Mouse (Mus musculus) spleen, postnatal 4 days (tissue): Measurements from ENCODE around the gene Olig3.

Experiments used
- DNase-seq, 2 experiments: peaks; one replicate each; pipeline ENCODE4 v3.0.0; 2022; ENCODE audit warnings: low spot score in 2 of 2

Olig3 gene

DNA sequence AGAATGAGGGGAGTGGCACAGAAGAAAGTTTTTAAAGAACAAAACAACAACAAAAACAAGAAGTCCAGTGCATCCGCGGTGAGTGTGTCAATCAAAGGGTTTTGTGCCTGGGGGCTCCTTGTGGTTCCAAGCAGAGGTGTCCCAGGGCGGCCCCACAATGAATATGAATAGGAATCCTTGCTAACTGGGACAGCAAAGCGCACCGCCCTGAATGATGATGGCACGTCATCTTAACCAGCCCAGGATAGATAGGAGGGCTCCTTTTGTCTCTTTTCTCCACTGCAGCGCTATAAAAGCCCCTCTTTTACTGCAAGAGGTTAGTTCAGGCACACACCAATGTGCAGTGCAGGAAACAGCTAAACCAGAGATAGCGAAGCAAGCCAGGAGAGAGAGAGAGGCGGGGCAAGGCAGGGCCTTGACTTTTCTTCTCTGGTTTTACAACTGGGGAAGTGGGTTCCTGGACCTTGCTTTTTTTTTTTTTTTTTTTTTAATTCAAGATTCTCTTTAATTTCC, at the start of gene Olig3:
Olig3 (plus strand) TSS at position 463 of the 513 bp plus-strand sequence.
- DNase-seq: peak in 1 of 2 experiments; percentile 44

DNA sequence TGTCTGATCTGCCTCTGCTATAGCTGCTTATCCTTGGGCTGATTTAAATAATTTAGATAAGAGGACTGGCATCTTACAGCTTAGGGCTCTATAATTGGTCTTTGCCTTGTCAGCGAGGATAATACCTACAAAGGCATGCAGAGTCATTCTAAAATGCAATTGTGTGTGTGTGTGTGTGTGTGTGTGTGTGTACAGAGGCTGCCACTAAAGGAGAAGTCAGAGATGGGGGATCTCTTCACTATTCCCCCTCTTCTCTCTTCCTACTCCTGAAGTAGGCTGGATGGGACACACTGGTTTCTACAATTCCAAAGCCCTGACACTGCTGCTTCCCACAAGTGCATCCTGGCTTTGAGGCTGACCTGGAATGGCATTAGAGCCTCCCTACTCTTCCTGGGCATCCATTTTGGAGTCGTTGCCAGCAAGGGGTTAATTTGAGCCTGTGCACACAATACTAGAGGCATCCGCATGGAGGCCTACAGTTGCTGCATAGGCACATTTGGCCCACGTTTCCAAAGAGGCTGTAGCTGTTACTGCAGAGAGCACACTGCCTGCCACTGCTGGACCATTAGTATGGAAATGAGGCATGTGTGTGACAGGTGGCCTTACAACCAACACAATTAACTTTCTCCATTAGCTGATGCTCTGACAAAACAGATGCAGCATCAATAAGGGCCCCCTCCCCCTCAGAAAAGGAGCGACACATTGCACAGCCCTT, 46.5 kb upstream of the Olig3 start:
- no peak for DNase-seq

- DNase-seq: no peak
Observed at GRCm38 (mm10) chr10:19310471-19310870, 45.9 kb upstream of the Olig3 start.

GRCm38 (mm10) chr10:19317962-19318812, 38.1 kb upstream of the Olig3 start:
- no peak for DNase-seq

- no peak for DNase-seq
Observed at GRCm38 (mm10) chr10:19321781-19322180, 34.6 kb upstream of the Olig3 start.

- no peak for DNase-seq
Observed at GRCm38 (mm10) chr10:19329191-19329777, 27.0 kb upstream of the Olig3 start.

DNA sequence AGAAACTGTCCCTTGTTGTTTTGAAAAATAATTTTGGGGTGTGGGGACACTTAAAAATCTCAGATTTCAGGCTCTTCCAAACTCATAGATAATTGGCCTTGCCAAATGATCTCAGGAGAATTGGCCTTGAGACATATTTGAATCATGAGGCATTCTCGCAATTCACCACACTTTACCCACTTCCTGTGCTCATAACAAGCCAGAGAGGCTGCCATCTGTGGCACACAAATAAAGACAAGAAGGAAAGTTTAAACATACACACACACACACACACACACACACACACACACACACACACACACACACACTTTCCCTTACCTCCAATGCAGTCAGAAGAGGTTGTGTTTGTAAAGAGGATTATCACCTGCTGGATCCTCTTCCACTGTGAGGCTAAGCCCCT, 22.9 kb upstream of the Olig3 start:
- no peak for DNase-seq

DNA sequence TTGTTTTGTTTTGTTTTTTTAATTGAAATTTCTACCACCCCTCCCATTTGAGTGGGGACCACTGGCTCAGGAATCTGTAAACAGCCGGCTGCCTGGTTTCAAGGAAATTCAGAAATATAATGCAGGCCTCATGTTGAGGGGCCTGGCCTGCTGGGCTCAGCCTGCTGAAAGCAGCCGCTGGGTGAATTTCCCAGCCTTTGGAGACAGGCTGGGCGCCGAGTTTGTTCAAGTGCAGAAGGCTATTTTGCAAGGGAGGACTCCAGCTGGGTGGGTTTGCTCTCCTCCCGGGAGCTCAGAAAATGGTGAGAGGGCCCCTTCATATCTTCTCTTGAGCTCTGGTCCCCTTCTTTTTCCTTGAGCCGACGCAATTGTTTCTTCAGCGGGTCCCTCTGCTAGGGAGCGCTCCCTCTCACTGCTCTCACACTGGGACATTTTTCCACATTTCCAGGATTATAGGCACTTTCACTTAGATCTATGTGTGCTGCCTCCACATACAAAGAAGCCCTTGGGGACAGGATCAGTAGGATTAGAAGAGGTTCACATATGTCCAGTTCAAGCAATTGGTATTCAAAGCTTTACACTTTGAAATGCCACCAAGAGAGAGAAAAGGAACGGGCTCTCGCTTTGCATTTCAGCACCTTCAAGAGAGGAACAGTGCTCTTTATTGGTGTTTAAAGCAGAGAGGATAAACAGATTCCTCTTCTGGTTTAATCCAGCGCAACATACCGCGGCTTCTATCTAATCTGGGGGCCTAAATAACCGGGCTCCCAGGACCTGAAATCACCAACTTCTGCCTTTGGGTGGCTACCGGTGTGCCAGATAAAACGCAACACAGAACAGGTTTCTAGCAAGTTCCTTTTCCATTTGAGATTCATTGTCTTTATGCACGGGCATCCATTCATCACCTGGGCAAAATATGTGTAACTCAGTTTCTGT, 17.4 kb upstream of the Olig3 start:
- DNase-seq: peak in 1 of 2 experiments; percentile 47

DNA sequence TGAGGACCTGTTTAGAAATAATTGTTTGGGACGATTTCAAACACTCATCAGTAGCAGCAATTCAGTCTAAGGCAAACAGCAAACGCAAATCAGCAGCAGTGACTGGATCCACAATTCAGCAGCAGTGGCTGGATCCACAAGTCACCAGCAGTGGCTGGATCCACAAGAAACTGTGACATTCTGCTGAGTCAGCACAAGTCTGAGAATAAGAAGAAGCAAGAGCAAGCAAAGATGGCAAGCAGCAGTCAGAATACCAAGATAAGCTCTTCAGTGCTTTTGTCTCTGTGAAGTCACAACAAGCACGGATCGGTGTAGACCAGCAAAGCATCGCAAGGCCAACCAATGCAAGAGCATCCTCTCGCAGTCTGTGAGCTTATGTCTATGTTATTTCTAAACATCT, 12.3 kb upstream of the Olig3 start:
- peak in 1 of 2 experiments; percentile 23 for DNase-seq

DNA sequence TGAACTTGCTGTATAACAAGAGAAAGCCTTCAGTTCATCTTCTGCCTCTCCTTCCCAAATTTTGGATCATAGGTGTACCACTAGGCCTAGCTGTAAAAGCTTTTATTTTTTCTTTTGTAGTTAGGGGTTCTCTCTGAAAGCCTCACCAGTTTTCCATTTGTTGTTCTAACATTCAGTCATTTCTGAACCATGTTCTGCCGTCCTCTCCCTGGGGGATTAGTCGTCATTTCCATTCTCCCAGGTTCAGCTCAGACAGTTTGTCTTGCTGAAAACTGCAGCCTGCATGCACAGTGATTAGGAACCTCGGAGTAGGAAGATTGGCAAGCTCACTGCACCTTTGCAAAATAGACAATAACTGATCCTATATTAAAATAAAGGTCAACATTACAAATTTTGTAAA, 7.0 kb upstream of the Olig3 start:
- peak in 1 of 2 experiments; percentile 32 for DNase-seq

DNA sequence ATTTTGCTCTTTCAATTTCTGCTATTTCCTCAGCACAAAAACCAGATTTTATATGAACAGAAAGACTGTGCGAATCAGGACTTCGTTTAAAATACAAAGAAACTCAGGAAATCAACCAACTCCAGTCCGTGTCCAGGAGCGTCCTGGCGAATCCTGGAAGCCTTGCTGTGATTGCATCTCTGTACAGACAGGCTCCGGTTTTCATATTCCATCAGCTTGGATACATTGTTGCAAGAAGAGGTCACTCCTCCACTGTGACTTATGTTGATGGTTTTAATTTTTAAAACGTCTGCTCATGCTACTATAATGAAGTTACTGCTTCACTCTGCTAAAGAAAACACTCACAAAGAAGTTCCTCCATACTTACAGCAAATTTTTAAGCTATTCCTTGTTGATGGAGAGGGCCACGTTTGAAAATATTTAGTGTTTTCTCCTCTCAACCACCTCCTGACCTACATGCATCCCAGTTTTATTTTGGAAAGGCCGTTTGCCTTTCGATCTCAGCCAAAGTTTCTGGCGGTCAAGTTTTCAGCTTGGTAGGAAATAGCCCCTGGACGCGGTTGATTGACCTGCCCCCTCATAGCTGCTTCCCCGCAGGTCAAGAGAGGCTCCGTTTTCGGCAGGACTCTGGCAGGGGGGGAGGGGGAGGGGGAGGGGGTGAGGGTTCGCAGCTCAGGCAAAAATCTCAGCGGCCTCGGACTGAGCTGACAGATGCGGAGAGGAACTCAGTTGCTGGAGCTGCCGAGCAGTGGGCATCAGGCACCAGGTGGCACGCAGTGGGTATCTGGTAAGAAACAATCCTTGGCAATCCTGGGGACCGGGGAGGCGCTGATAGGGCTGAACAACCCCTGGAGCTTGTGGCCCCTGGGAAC, 4.1 kb upstream of the Olig3 start:
- no peak for DNase-seq

GRCm38 (mm10) chr10:19352878-19353301, 3.4 kb upstream of the Olig3 start:
- peak in 1 of 2 experiments; percentile 58 for DNase-seq

- DNase-seq: peak in 1 of 2 experiments; percentile 49
Observed at GRCm38 (mm10) chr10:19353631-19354030, 2.7 kb upstream of the Olig3 start.

DNA sequence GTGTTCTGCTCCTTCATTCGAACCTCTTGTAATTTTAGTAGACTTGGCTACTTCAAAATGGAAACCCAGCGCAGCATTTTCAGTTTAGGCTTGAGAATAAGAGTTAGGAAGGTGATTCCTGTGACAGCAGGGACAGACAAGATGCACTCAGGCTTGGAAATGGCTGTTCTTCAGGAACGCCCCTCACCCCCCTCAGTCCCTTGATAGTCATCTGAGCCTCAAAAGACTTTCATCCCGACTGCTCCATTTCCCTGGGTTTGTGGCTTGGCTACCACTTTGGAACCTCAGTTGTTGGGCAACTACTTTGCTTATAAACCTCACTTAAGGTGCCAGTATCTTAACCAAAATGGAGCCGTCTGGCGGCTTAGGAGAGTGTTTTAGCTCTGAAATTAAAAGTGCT, 2.2 kb upstream of the Olig3 start:
- peak in 1 of 2 experiments; percentile 38 for DNase-seq

- DNase-seq: peak in 1 of 2 experiments; percentile 49
Observed at GRCm38 (mm10) chr10:19355076-19355475, 1.3 kb upstream of the Olig3 start.

- DNase-seq: peak in 1 of 2 experiments; percentile 64
Observed at GRCm38 (mm10) chr10:19356720-19357641, 648 bp downstream of the Olig3 start.

- peak in 1 of 2 experiments; percentile 13 for DNase-seq
Observed at GRCm38 (mm10) chr10:19357848-19358247, 1.5 kb downstream of the Olig3 start.

DNA sequence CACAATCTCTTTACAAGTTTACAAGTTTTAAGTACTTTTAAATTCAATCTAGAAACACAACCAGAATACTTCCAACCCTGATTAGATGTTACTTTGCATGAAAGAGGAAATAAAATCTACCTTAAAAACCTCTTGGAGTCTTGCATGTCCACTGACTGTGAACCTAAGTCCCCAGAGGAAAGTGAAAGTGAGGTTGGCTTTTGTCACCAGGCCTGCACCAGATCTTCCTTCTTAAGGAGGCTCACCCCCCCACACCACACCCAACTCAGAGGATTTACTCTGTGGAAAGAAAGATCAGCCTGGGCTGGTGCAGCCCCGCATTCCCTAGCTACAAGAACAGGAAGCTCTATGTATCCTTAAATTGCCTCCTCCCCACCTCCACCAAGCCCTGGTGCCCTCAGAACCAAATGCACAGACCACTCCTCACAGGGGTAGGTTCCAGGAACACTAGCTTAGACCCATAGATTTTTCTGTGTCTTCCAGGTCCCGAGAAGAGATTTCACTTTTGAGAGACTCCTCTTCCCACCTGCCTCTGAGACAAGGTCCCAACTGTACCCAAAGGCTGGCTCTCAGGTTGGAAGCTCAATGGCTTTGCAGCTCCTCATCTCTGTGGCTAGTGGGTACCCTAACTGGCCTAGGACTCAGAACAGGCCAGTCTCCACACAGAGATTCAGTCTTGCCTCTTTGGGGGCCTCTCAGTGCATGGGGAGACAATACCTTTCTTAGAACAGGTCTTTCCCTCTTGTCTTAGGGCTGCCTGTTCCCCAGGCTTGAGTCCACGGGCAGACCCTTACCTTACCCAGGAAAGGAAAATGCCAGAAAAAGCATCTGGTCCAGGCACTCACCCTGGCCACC, 4.3 kb downstream of the Olig3 start:
- peak in 1 of 2 experiments; percentile 42 for DNase-seq
